Mouse (Mus musculus) cerebellum, adult 11-12 months (tissue): Measurements from ENCODE around the gene Cdh3.
"Not testable (repeated sequence)": the region's sequence is repeated elsewhere in the genome, so short reads cannot be mapped to it uniquely, and the experiment has no call there.

Experiments used
- DNase-seq: peaks from one replicate; pipeline ENCODE4 v3.0.0; 2022

Gene Cdh3

DNA sequence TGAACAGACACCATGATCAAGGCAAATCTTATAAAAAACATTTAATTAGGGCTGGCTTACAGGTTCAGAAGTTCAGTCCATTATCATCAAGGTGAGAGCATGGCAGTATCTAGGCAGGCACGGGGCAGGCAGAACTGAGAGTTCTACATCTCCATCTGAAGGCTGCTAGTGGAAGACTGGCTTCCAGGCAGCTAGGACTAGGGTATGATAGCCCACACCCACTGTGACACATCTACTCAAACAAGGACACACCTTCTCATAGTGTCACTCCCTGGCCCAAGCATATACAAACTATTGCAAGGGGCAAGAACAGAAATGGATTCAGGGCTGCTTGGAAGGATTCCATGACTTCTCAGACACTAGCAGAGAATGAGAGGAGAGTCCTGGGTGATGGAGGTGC is 61.5 kb downstream of the Cdh3 start:
- not testable (repeated sequence) for DNase-seq

DNA sequence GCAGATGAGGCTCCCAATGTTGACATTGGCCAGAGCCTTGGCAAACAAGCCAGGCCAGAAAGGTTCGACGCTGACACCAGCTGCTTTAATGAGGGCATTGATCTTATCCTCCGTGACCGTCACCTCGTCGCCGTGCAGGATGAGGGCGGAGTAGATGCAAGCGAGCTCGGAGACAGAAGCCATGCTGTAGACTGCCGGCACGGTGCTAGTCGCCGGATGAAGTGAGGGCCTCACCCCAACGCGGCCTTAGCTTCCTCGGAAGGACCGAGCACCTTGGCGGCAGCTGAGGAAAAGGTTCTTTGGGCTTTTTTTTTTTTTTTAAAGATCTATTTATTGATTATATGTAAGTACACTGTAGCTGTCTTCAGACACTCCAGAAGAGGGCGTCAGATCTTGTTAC is 62.5 kb downstream of the Cdh3 start, which contains the start of gene Gm10073:
TSS of gene Gm10073 (minus strand) at position 294 of the 400 bp plus-strand sequence.
- not testable (repeated sequence) for DNase-seq

DNA sequence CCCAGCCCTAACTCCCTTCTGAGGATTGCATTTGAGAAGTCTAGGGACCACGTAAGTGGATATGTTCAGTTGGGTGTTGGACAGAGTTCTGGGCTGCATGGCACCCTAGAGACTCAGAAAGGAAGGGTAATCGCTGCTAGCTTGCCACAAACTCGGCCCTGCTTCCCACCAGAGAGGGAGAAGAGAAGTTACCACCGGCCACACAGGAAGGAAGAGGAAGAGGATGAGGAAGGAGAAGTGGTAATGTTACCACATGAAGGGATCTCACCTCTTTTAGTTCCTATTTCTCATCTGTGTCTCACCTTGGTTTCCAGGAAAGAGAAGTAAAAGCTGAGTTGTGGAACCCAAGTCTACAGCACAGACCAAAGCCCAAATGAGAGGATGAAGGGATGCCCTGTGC is 63.6 kb downstream of the Cdh3 start:
- DNase-seq: no peak

DNA sequence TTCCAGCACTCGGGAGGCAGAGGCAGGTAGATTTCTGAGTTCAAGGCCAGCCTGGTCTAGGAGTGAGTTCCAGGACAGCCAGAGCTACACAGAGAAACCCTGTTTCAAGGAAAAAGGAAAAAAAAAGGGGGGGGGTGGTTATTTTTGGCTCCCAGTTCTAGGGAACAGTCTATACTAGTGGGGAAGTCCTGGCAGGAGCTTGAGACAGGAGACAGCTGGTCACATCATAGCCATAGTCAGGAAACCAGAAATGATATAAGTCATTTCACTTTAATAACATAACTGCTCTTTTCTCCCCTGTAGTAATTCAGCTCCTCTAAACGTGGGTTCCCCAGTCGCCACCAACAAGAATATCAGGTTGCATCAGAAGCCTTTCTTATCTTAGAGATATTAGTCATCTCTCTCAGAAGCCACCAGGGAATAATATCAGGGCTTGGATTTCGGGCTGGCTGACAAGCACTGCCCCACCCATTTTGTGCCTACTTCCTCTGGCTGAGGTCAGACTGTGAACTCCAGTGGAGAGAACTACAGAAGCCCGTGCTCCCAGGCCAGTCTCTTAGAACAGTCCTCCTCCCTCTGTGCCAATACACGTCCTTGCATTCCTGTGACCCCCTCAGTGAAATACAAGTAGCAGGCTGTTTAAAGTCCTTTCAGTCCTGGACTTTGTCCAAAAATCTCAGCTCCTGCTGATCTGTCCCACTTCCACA is 66.3 kb downstream of the Cdh3 start:
- DNase-seq: no peak

DNA sequence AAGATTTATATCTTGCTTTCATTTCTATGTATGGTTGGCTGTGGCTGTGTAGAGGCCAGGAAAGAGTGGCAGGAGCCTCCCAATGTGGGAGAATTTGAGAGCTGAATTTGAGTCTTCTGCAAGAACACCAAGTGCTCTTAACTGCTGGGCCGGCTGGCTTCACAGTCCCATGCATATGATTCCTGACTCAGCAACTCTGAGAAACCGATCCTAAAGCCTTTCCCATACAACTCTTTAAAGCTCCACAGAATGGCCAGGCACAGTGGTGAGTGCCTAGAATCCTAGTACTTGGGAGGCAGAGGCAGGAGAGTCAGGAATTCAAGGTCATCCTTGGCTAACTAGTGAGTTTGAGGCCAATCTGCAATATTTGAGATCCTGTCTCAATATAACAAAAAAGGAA is 68.8 kb downstream of the Cdh3 start:
- no peak for DNase-seq

DNA sequence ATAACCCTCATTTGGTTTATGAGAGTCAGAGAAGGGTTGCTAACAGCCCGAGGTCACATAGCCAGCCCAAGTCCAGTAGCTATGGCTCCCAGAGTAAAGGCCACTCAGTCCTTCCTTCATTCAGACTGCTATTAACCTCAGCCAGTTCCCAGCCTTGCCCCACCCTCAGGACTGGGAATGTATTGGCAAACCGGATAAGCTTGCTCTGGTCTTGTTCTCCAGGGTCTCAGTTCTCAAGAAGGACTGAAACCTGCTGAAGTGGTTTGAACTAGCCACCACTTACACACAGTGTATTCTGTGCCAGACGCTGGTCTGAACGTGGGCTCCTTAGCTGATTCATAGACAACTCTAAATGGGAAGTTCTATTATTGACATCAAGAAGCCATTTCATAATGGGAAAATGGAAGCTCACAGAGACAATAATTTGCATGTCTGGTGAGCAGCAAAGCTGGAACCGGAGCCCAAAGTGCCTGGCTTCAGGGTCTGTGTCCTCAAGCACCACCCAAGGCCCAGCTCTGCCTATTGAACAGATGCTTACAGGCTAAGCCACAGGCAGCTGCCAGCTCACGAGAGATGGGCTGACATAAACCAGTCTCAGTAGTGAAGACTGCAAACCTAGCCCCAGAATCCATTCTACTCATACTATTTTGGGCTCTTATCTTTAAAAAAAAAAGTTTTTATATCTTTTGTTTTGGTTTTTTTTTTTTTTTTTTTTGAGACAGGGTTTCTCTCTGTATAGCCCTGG is 70.8 kb downstream of the Cdh3 start:
- DNase-seq: no peak

DNA sequence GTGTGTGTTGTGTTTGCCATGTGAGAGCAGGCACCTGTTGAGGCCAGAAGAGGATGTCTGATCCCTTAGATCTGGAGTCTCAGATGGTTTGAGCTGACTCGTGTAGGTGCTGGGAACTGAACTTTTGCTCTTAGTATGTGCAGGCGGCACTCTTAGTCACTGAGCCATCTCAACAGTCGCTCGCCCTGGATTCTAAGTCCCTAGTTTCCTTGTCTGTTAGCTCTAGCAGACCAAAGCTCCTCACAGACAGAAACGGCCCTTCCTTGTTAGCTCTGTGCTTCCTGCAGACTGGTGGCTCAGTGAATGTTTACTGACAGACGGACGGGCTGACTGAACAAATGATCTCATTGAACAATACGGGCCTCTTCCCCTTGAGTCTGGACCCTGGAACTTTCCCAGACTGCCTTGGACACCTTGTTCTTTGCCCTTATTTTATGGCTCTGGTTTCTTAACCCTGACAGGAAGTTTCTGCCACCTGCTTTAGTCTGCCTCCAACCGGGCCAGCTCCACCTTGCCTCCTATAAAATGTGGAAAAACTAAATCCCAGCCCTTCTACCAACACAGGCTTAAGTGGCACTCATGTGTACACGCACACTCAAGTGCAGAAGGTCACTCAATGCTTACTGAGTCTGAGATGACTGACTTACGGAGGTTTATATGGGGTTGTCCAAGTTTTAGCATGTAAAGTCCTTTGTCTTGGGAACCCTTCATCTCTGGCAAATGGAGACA is 74.4 kb downstream of the Cdh3 start:
- DNase-seq: no peak

DNA sequence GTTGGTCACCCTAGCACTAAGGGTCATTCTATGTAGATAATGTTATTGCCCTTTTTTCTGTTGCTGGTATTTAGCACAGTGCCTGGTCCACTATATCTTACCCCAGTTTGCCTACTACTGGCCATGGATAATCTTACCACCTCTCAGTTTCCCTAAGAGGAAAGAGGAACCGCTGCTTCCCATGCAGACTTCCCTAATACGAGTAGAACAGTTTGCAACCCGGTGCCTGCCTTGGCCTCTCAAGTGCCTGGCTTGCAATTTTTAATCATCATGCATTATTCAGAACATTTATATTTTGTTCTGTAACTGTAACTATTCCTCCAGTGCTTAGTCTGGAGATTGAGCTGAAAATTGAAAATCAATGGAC is 75.0 kb downstream of the Cdh3 start:
- no peak for DNase-seq

DNA sequence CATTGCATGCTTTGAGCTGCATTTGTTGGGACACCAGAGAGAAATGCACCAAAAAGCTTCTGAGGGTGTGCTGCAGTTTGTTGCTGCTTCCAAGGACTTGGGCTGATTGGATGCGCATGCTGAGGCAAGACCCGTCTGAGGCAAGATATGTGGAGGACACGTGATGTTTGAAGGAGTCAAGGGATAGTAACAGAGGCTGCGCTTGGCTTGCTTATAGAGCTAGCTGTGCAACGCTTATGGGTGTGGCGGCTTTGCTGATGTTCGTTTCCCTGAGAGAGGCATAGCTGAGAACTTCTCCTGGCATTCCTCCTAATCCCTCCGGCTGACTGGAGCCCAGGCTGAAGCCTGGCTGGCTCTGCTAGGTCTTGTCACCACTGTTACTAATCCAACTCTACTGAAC is 76.2 kb downstream of the Cdh3 start:
- DNase-seq: no peak

DNA sequence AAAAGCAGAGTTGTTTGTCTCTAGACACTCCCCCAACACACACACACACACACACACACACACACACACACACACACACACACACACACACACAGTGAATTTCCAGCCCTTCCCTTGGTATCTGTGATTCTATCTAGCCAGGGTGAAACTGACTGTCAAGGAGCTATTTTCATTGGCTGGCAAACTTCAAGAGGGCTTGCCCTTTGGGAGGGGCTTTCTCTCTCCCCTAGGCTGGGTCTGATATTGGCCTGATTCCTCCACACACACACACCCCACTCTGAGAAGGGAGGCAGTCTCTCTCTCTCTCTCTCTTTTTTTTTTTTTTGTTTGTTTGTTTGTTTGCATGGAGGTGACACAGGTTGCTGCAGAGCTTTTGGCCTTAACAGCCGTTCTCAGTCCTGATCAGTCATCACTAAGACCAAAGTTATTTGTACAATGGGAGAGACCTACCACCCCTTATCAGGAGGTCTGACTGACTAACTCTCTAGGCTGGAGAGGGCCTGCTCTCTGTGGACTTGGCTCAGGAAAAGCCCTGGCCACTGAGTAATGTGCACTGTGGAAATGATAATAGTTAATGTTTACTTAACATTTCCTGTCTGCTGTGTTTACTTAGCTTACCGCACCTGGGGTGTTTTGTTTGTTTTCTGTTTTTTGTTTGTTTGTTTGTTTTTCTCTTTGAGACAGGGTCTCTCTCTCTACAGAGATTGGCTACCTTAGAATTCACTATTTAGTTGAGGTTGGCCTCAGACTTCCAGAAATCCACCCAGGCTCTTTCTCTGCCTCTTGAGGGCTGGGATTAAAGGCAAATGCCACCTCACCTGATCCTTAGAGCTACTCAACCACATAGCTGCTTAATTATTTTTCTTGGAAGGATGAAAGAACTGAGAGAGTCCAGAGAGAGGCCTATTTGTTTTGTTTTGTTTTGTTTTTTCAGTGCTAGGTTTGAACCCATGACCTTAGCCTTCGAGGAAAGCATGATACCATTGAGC is 78.0 kb downstream of the Cdh3 start:
- no peak for DNase-seq

DNA sequence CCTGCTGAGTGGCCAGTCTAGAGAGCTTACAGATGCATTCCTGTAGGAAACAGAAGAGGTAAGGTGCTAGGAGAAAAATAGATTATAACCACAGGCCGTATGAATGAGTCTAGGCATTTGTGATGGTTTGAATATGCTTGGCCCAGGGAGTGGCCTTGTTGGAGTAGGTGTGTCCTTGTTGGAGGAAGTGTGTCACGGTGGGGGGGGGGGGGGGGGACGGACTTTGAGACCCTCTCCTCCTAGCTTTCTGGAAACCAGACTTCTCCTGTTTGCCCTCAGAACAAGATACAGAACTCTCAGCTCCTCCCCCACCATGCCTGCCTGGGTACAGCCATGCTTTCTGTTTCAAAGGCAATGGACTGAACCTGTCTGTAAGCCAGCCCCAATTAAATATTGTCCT is 81.8 kb downstream of the Cdh3 start:
- DNase-seq: no peak

DNA sequence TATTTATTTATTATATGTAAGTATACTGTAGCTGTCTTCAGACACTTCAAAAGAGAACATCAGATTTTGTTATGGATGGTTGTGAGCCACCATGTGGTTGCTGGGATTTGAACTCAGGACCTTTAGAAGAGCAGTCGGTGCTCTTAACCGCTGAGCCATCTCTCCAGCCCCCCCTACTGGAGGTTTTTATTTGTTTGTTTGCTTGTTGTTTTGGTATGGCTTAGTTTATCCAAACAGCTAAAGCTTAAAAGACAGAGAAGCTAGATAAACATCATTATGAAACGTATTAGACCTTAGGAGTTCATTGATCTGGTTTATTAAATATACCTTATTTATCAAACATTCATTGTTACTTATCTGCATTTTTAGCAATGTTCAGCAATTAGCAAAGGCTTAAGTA is 84.9 kb downstream of the Cdh3 start:
- DNase-seq: not testable (repeated sequence)

DNA sequence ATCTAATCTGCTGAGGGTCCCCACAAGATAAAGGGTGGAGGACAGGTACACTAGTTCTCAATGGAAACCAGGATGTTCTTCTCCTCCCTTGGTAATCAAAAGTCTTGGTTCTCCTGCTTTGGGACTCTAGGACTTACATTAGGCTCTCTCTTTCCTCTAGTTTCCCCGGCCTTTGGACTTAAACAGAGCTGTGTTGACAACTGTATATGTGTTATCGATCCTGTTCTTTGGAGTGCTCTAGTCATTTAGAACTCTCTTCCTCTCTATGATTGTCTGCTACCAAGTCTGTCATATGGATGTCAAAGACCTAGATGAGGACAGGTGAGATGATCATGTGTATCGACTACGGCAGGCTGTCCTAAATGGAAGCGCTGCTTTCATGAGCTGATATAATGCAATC is 86.4 kb downstream of the Cdh3 start:
- no peak for DNase-seq

DNA sequence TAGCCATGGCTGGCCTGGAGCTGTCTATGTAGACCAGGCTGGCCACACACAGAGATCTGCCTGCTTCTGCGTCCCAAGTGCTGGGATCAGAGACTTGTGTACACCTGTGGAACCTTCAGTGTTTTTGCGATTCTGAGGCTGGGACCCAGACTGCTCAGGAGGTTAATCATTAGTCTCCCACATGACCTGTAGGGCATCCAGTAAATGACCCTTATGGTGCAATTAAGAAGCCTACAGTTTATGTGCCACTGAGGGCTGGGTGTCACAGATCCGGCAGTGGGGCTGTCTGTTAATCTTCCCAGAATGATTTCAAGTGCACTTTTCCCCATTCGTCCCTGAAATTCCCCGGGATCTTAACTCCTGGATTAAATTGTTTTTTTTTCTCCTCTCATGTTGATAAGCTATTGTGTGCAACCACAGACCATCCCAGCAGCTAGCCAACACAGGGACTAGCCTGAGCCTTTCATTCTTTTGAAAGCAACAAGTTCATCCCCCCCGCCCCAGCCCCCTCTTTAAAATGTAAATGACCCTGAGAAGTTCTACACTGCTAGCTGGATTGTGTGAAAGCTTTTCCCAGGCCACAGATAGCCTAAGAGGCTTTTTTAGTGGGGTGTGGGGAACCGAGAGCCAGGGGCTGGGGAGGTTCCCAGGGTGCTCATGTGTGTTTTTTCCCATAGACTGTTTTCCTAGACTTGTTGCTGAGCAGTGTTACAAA is 88.7 kb downstream of the Cdh3 start:
- no peak for DNase-seq

DNA sequence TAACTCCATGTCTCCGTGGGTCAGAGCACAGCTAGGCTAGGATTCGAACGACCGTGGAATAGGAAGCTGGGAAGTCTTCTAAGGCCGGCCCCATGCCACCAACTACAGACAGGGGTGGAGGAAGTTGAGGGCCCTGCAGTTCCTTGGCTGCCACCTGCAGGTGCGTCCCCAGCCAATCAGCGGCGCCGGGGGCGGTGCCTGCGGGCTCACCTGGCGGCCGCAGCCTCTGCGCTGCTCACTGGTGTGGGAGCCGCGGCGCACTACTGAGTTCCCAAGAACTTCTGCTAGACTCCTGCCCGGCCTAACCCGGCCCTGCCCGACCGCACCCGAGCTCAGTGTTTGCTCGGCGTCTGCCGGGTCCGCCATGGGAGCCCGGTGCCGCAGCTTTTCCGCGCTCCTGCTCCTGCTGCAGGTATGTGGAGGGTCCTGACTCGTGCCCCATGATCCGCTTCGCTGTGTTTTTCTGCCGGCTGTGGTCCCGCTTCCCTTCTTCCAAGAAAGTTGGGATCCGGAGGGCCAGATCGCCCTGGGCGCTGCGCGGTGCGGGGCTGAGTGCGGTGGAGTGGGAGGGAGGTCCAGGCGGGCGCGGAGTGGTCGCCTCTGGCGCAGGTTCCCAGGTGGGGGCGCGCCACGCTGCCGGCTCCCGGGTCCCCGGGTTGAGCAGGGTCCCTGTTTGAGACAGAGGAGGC is 92.6 kb downstream of the Cdh3 start, which contains the start of gene Cdh1:
TSS of gene Cdh1 (plus strand) at position 221 of the 689 bp plus-strand sequence.
- DNase-seq: peak; percentile 8

DNA sequence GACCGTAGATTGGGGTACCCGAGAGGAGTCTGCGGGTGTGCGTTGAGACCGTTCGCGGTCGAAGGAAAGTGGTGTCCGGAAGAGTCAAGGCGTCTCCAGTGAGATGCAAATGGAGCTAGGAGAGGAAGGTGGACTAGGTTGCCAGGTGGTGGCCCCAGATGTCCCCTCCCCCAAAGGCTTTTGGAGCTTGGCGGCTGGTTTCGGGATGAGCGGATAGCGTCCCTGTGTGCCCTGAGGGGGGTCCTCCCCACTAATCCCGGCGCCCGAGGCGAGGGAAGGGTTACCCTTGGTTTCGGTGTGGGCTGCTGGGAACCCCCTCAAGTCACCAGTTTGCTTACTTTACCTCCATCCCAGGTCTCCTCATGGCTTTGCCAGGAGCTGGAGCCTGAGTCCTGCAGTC is 93.2 kb downstream of the Cdh3 start:
- DNase-seq: peak; percentile 6

DNA sequence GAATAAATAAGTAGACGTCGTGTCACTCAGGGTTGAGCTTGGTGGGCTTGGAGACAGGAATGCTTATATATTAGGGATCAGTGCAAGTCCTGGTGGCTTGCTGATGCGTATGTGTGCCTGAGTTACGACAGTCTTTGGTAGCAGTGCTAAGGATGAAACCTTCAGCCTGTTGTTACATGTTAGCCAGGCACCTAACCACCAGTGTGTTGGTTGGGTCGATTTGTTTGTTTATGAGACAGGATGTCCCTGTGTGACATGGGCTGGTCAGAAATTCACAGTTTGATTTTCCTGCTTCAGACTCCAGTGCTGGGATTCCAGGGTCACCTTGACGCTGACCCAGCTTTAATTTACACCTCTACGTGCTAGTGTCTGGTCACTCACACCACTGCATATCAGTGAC is 95.0 kb downstream of the Cdh3 start:
- DNase-seq: no peak

DNA sequence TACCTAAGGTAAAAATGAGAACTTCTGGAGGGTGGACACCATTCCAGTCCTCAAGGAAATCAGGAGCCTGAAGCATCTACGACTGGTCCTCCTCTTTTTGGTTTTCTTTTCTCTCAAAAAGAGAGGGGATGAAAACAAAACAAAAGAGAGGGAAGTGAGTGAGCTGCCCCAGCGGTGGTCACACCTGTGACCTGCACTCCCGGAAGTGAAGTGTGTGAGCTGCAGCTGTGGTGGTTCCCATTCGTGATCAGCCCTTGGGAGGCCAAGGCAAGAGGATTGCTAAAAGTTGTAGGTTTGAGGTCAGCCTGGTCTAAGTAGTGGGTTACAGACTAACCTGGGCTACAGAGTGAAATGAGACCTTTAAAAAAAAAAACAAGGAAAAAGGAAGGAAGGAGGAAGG is 95.4 kb downstream of the Cdh3 start:
- DNase-seq: no peak

DNA sequence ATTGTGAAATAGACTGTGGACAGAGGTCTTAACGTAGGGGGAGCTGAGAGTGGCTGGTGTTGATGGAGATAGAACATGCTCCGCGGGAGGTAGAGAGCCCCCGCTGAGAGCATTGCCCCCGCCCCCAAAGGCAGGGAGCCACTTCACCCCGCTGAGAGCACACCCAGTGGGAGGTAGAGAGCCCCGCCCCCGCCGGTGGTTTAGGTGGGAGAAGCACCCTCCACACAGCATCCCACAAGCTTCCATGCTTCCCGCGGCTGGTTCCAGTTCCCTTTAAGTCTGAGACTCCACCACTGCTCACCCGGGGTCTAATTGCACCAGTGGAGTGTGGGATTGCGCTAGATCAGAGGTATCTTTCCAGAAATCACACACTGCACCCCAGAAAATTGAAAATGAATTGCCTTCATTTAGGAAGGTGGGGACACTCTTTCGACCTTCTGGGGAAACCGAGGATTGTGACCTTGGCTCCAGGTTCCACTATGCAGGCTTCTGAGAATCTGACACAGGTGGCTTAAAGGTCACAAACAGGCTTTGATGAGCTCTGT is 96.0 kb downstream of the Cdh3 start:
- DNase-seq: no peak
